Mouse (Mus musculus) olfactory bulb, adult 2 months (tissue): ENCODE data around the gene Tnrc6c.

ENCODE experiments used
- CTCF ChIP-seq: fragments of 200-500 bp; IDR thresholded peaks from 2 replicates; pipeline ENCODE4 v1.5.1; 2012; ENCODE audit warnings: low read depth, mild to moderate bottlenecking, low read length, moderate library complexity; ENCODE audit not compliant: insufficient read depth
- POLR2A ChIP-seq: fragments of 200-500 bp; IDR thresholded peaks from 2 replicates; pipeline ENCODE4 v1.6.1; 2012; ENCODE audit warnings: mild to moderate bottlenecking, low read depth, low read length, moderate library complexity; ENCODE audit not compliant: insufficient read depth

DNA sequence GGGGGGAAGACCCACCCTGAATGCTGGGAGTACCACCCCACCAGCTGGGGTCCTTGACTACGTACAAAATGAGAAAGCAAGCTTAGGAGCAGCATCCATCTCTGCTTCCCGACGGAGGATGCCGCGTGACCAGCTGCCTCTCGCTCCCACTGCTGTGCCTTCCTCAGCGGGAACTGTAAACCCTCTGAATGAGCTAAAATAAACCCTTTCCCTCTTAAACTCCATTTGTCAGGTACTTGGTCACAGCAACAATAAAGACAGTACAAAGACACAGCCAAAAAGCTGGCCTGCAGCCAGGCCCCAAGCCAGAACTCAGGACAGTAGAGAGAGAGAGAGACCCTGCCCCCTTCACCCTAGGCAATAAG, 115.6 kb downstream of the Tnrc6c start:
- TF ChIP-seq CTCF (no peak), POLR2A (no peak)
